Mouse (Mus musculus): Measurements from ENCODE around the gene Tmem107.
"Not testable (repeated sequence)": the region's sequence is repeated elsewhere in the genome, so short reads cannot be mapped to it uniquely, and the experiment has no call there.

Tmem107 gene

DNA sequence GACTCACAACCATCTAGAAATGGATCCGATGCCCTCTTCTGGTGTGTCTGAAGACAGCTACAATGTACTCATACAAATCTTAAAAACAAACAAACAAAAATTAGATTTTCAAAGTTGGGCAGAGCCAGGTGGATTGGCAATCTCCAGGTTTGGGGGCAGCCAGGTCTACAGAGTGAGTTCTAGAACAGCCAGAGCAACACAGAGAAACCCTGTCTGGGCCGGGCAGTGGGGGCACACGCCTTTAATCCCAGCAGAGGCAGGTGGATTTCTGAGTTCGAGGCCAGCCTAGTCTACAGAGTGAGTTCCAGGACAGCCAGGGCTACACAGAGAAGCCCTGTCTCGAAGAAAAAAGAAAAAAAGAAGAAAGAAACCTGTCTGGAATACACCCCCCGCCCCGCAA is 23.2 kb downstream of the Tmem107 start:
- DNase-seq (ENCODE audit: low spot score in 2 of 2) = not testable (repeated sequence)

GRCm38 (mm10) chr11:69094697-69095429 is 24.3 kb downstream of the Tmem107 start, which contains the start of gene Per1:
TSS of gene Per1 (plus strand) at chr11:69095217.
- DNase-seq (ENCODE audit: low spot score in 2 of 2) = peak; percentile 99 to 100

- peak; percentile 48 to 55 for DNase-seq (ENCODE audit: low spot score in 2 of 2)
These were observed 25.1 kb downstream of the Tmem107 start for GRCm38 (mm10) chr11:69095511-69096231.

- DNase-seq (ENCODE audit: low spot score in 2 of 2) = no peak
These were observed 25.9 kb downstream of the Tmem107 start for GRCm38 (mm10) chr11:69096360-69096986.

DNA sequence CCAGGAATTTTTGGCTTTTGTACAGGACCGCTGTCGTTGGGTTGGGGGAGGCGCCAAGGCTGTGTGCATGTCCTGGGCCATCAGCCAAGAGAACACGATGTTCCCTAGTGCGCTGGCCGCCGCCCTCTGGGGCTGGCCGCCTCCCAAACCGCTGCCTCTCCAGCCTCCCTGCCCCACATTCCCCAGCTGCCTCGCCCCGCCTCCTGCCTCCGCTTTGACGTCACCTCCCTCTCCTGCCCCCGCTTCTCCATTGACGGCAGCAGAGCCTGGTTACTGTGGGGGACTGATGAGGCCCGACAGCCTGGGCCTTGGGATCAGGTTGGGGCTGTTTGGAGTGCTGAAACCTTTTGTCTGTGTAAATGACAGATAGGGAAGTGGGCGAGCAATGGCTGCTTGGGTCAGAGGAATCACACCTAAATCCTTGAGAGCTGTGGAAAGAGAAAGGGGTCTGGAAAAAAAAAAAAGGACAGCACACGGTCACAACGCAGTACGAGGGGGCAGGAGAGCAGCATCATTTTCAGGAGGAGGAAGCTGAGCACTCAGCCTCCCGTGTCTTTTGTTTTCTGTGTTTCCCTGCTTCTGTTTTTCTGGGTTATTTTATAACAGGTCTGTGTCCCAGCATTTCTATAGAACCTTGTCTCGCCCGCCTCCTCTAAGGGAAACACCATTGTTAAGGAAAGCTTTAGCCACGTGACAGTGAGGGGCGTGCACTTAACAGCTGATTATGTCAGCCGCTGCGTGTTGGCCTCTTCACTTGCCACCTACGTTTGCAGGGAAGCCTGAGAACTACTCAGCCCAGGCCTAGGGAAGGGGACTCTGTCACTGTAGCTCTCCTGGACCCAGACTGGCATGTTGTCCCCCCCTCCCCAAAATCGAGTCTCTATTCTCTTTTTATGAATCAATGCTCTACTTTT is 26.6 kb downstream of the Tmem107 start:
- peak; percentile 92 to 93 for DNase-seq (ENCODE audit: low spot score in 2 of 2)

- peak; percentile 53 to 57 for DNase-seq (ENCODE audit: low spot score in 2 of 2)
These were observed 27.6 kb downstream of the Tmem107 start for GRCm38 (mm10) chr11:69098039-69098761.

GRCm38 (mm10) chr11:69098762-69099091 is 28.1 kb downstream of the Tmem107 start:
- peak; percentile 95 to 96 for DNase-seq (ENCODE audit: low spot score in 2 of 2)

- peak; percentile 42 to 52 for DNase-seq (ENCODE audit: low spot score in 2 of 2)
These were observed 28.7 kb downstream of the Tmem107 start for GRCm38 (mm10) chr11:69099177-69099914.

DNA sequence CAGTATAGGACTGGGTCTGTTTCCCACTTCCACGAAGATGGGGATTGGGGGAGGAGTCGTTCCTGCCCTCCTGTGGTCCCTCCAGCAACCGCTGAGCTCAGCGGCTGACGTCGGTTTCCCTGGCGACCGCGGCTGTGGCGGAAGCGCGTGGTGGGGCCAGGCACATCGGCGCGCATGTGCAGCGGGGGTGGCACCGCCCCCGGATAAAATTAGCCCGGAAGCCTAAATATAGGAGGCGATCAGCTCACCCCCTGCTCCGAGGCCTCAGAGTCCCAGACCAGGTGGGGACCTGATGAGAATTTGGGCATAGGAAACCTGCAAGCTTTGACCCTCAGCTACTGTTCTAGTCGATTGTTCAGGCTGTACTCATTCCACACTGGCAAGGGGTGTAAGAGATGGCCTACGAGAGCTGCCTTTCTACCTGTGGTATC is 29.3 kb downstream of the Tmem107 start:
- DNase-seq (ENCODE audit: low spot score in 2 of 2) = peak; percentile 93 to 94

GRCm38 (mm10) chr11:69100639-69101360 is 30.2 kb downstream of the Tmem107 start:
- no peak for DNase-seq (ENCODE audit: low spot score in 2 of 2)

DNA sequence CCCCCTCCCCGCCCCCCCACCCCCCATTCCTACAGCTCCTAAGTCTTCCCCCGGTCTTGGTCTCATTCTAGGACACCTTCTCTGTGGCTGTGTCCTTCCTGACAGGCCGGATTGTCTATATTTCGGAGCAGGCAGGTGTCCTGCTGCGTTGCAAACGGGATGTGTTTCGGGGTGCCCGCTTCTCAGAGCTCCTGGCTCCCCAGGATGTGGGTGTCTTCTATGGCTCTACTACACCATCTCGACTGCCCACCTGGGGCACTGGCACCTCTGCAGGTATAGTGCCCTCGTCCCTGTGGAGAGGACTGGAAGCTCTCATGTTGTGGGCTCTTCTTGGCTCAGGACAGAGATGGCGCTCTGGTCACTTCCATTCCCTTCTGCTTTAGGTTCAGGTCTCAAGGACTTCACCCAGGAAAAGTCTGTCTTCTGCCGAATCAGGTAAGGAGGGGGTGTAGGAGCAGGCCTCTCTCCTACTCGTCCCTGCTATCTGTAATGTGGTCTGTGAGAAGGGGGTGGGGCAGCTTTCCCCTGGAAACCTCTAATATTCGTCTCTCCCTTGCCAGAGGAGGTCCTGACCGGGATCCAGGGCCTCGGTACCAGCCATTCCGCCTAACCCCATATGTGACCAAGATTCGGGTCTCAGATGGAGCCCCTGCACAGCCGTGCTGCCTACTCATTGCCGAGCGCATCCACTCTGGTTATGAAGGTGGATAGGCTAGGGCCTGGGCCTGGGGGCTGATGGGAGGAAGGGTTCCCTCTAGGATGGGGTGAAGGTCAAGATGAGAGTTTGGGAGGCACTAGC is 31.2 kb downstream of the Tmem107 start:
- DNase-seq (ENCODE audit: low spot score in 2 of 2) = no peak

DNA sequence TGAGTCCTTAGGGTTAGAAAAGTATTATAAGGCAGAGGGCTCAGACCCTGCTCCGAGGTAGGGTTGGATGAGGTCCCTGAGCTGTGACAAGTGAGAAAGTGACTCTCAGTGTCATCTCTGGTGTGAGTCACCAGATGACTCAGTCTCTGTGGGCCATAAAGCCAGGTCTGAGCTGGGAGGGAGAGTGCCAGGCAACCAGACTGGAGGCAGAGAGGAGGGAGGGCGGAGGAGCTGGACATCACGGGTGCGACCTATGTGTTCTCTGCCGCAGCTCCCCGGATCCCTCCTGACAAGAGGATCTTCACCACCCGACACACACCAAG is 31.8 kb downstream of the Tmem107 start:
- no peak for DNase-seq (ENCODE audit: low spot score in 2 of 2)

DNA sequence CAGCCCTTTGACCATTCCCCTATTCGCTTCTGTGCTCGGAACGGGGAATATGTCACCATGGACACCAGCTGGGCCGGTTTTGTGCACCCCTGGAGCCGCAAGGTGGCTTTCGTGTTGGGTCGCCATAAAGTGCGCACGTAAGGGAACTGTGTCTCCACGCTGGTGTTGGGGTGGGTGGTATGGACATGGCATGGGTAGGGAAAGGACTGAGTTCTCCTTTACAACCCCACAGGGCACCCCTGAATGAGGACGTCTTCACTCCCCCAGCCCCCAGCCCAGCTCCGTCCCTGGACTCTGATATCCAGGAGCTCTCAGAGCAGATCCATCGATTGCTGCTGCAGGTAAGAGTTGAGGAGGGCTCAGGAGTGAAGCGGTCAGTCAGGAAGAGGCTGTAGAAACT is 32.5 kb downstream of the Tmem107 start:
- DNase-seq (ENCODE audit: low spot score in 2 of 2) = no peak

- DNase-seq (ENCODE audit: low spot score in 2 of 2) = no peak
These were observed 33.2 kb downstream of the Tmem107 start for GRCm38 (mm10) chr11:69103531-69104435.

- no peak for DNase-seq (ENCODE audit: low spot score in 2 of 2)
These were observed 33.9 kb downstream of the Tmem107 start for GRCm38 (mm10) chr11:69104487-69104886.

DNA sequence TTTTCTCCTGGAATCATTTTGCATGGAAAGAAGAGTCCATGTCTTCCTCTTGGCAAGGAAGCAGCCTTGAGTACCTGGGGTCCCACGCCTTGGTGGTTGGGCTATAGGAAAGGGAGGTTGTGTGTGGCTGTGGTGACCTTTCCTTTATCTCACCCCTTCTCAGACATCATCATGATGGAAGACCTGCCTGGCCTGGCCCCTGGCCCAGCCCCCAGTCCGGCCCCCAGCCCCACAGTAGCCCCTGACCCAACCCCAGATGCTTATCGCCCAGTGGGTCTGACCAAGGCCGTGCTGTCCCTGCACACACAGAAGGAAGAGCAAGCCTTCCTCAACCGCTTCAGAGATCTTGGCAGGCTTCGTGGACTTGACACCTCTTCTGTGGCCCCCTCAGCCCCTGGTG is 34.6 kb downstream of the Tmem107 start:
- no peak for DNase-seq (ENCODE audit: low spot score in 2 of 2)

GRCm38 (mm10) chr11:69105796-69106195 is 35.2 kb downstream of the Tmem107 start:
- no peak for DNase-seq (ENCODE audit: low spot score in 2 of 2)

- DNase-seq (ENCODE audit: low spot score in 2 of 2) = no peak
These were observed 35.7 kb downstream of the Tmem107 start for GRCm38 (mm10) chr11:69106299-69106698.

All from spleen, postnatal 36 days (tissue).